Mouse (Mus musculus): ENCODE measurements around the gene Ormdl3. TPM values are rescaled to one million over a fixed set of nuclear protein-coding genes. Genes with fewer than 3 reads are reported as not detected.

The Ormdl3 gene
- total and polyA plus RNA-seq, 3 experiments = 52.7 to 93.7 TPM; not detected in 1

- Histone ChIP-seq H3K9ac (ENCODE audit: control insufficient read depth, low read depth, low read length, poor library complexity, severe bottlenecking) (no peak within 1 kb of the TSS), H3K27ac (ENCODE audit: control insufficient read depth, low read depth, low read length) (no peak within 1 kb of the TSS), H3K4me1 (ENCODE audit: control insufficient read depth in 1 of 2, insufficient read depth in 2 of 2, low read length in 2 of 2) (peaks cover 2 to 5% of the 10 kb centered on the region in 2 experiments; a peak in 2 of 4 replicates), H3K4me3 (ENCODE audit: control insufficient read depth in 1 of 2, insufficient read depth in 1 of 2, low read depth in 2 of 2, low read length in 2 of 2) (no peak within 1 kb of the TSS), H3K9me3 (replicated peaks; ENCODE audit: insufficient read depth, low read length) (no peaks in the 10 kb centered on the region), H3K36me3 (ENCODE audit: control insufficient read depth in 1 of 2, insufficient read depth in 2 of 2, low read length in 2 of 2) (0 out of 4 replicates have a peak, but pooled peaks cover 0 to 2% of the 10 kb centered on the region in 2 experiments), H3K27me3 (ENCODE audit: control insufficient read depth in 1 of 2, insufficient read depth in 2 of 2, low read length in 2 of 2) (peaks cover 13 to 18% of the 10 kb centered on the region in 2 experiments), H3K79me2 (ENCODE audit: control insufficient read depth, insufficient read depth, low read length, poor library complexity) (no peaks in the 10 kb centered on the region)
- TF ChIP-seq MAZ (IDR thresholded peaks at IDR 0.05; ENCODE audit: low read depth, low read length) (no peak), GATA1 (IDR thresholded peaks at IDR 0.05; ENCODE audit: low read depth, low read length) (no peak), NELFE (IDR thresholded peaks at IDR 0.05; ENCODE audit: low read depth, low read length) (no peak), ZKSCAN1 (IDR thresholded peaks at IDR 0.05; ENCODE audit: low read depth, low read length) (no peak), UBTF (IDR thresholded peaks at IDR 0.05; ENCODE audit: borderline replicate concordance, insufficient read depth, low read depth, low read length) (no peak), ZNF384 (IDR thresholded peaks at IDR 0.05; ENCODE audit: low read depth, low read length) (no peak), KAT2A (conservative IDR thresholded peaks at IDR 0.05; ENCODE audit: low read depth, low read length) (no peak)
- no peak for DNase-seq (ENCODE audit: low read depth, low spot score)
Measured at GRCm38 (mm10) chr11:98597991-98598390, 10.8 kb upstream of the Ormdl3 start, which contains the start of gene Lrrc3c. Gene Lrrc3c, plus strand, starts transcription at chr11:98598291.

- Histone ChIP-seq H3K36me3 (ENCODE audit: control insufficient read depth in 1 of 2, insufficient read depth in 2 of 2, low read length in 2 of 2) (0 out of 4 replicates have a peak, but pooled peaks cover 0 to 1% of the 10 kb centered on the region in 2 experiments), H3K9ac (ENCODE audit: control insufficient read depth, low read depth, low read length, poor library complexity, severe bottlenecking) (no peak overlapping the region), H3K4me3 (ENCODE audit: control insufficient read depth in 1 of 2, insufficient read depth in 1 of 2, low read depth in 2 of 2, low read length in 2 of 2) (no peak overlapping the region), H3K27ac (ENCODE audit: control insufficient read depth, low read depth, low read length) (no peak overlapping the region), H3K79me2 (ENCODE audit: control insufficient read depth, insufficient read depth, low read length, poor library complexity) (no peaks in the 10 kb centered on the region), H3K4me1 (ENCODE audit: control insufficient read depth in 1 of 2, insufficient read depth in 2 of 2, low read length in 2 of 2) (peaks cover 1 to 3% of the 10 kb centered on the region in 2 experiments; a peak in 2 of 4 replicates), H3K9me3 (replicated peaks; ENCODE audit: insufficient read depth, low read length) (no peaks in the 10 kb centered on the region), H3K27me3 (ENCODE audit: control insufficient read depth in 1 of 2, insufficient read depth in 2 of 2, low read length in 2 of 2) (peaks cover 16 to 21% of the 10 kb centered on the region in 2 experiments)
- DNase-seq (ENCODE audit: low read depth, low spot score) = peak; percentile 90
- no peak for TF ChIP-seq JUND (IDR thresholded peaks at IDR 0.05; ENCODE audit: low read depth, low read length)
- TF ChIP-seq SIN3A (IDR thresholded peaks at IDR 0.05; ENCODE audit: low read length) = peak; percentile 65
- TF ChIP-seq ZNF384 (IDR thresholded peaks at IDR 0.05; ENCODE audit: low read depth, low read length) = peak; percentile 37; the same call in 1 of the 2 replicates
- TF ChIP-seq ZKSCAN1 (IDR thresholded peaks at IDR 0.05; ENCODE audit: low read depth, low read length) = no peak
- no peak for TF ChIP-seq POLR2AphosphoS2 (IDR thresholded peaks at IDR 0.05; ENCODE audit: low read length)
- no peak for TF ChIP-seq TAL1 (IDR thresholded peaks at IDR 0.05; ENCODE audit: low read length)
- TF ChIP-seq CHD2 (IDR thresholded peaks at IDR 0.05; ENCODE audit: low read length) = no peak
- TF ChIP-seq NELFE (IDR thresholded peaks at IDR 0.05; ENCODE audit: low read depth, low read length) = no peak
- peak; percentile 68 for TF ChIP-seq HCFC1 (IDR thresholded peaks at IDR 0.05; ENCODE audit: low read depth, low read length)
- no peak for TF ChIP-seq TCF12 (IDR thresholded peaks at IDR 0.05; ENCODE audit: low read depth, low read length)
- TF ChIP-seq UBTF (IDR thresholded peaks at IDR 0.05; ENCODE audit: borderline replicate concordance, insufficient read depth, low read depth, low read length) = no peak
- TF ChIP-seq RAD21 (IDR thresholded peaks at IDR 0.05; ENCODE audit: low read depth, low read length) = peak; percentile 87
- no peak for TF ChIP-seq BHLHE40 (IDR thresholded peaks at IDR 0.05; ENCODE audit: borderline replicate concordance, low read depth, low read length)
- no peak for TF ChIP-seq GABPA (IDR thresholded peaks at IDR 0.05; ENCODE audit: low read depth, low read length)
- peak; percentile 99 for TF ChIP-seq ZC3H11A (IDR thresholded peaks at IDR 0.05; ENCODE audit: low read depth, low read length)
- 0 out of 2 replicates have a peak, but pooled peaks have one; percentile 26 for TF ChIP-seq MAZ (IDR thresholded peaks at IDR 0.05; ENCODE audit: low read depth, low read length)
- no peak for TF ChIP-seq MYC (IDR thresholded peaks at IDR 0.05; ENCODE audit: low read depth, low read length)
- no peak for TF ChIP-seq MEF2A (IDR thresholded peaks at IDR 0.05; ENCODE audit: extremely low read depth, insufficient replicate concordance, low read depth, low read length, poor library complexity, severe bottlenecking)
- peak; percentile 85 to 98 (median 96) for TF ChIP-seq CTCF (IDR thresholded peaks at IDR 0.05 in 2 of 3, conservative IDR thresholded peaks at IDR 0.05 in 1 of 3; ENCODE audit: control insufficient read depth in 1 of 3, insufficient read depth in 1 of 3, low read depth in 2 of 3, low read length in 3 of 3, poor library complexity in 1 of 3, severe bottlenecking in 1 of 3)
- no peak for TF ChIP-seq USF2 (IDR thresholded peaks at IDR 0.05; ENCODE audit: borderline replicate concordance in 1 of 2, insufficient read depth in 1 of 2, low read depth in 1 of 2, low read length in 2 of 2)
- TF ChIP-seq NRF1 (IDR thresholded peaks at IDR 0.05; ENCODE audit: insufficient read depth, low read depth, low read length, poor library complexity, severe bottlenecking) = no peak
- TF ChIP-seq POLR2A (IDR thresholded peaks at IDR 0.05; ENCODE audit: control insufficient read depth in 1 of 2, insufficient read depth in 1 of 2, low read depth in 1 of 2, low read length in 2 of 2, poor library complexity in 1 of 2) = no peak
- TF ChIP-seq POLR2AphosphoS5 (IDR thresholded peaks at IDR 0.05; ENCODE audit: borderline replicate concordance, low read depth, low read length) = no peak
- TF ChIP-seq MAFK (IDR thresholded peaks at IDR 0.05; ENCODE audit: borderline replicate concordance, low read depth, low read length) = no peak
- TF ChIP-seq MAX (IDR thresholded peaks at IDR 0.05; ENCODE audit: low read length) = no peak
- peak; percentile 99 for TF ChIP-seq SMC3 (IDR thresholded peaks at IDR 0.05; ENCODE audit: low read depth, low read length)
- no peak for TF ChIP-seq E2F4 (IDR thresholded peaks at IDR 0.05; ENCODE audit: borderline replicate concordance, low read depth, low read length)
- no peak for TF ChIP-seq TBP (IDR thresholded peaks at IDR 0.05; ENCODE audit: low read depth, low read length)
Measured at GRCm38 (mm10) chr11:98597363-98597762, 10.2 kb upstream of the Ormdl3 start.

Data from MEL (cell line).